Mouse (Mus musculus) urinary bladder, postnatal 14 days (tissue): Measurements from ENCODE around the gene Itm2c.
A peak's percentile ranks its signal among the peaks of the same experiment; 100 is the strongest.

Experiments
- DNase-seq: peaks from one replicate; pipeline ENCODE4 v3.0.0; 2021; ENCODE audit warnings: low spot score

Itm2c gene

DNA sequence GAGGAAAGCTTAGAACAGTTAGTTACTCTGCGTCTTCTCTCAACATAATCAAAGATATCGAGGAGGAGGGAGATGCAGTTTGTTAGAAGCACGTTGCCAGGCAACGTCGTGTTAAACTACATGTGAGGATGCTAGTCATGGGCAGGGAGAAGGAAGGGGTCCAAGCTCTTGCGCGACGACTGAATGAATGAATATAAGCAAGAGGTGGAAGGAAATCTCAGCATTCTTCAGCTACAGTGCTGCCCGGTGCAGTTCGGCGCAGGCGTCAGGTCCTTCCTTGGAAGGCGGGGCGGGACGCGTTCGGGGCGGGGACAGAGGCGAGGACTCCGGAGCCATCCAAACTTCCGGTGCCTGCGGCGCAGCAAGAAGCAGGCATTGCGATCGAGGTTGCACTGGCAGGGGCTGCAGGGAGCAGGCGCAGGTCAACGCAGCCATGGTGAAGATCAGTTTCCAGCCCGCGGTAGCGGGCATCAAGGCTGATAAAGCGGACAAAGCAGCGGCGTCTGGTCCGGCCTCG is at the start of gene Itm2c:
Itm2c (plus strand) TSS at position 51 of the 517 bp plus-strand sequence.
- peak; percentile 94 for DNase-seq

- DNase-seq = no peak
Measured at GRCm38 (mm10) chr1:85844981-85845380, 49.1 kb upstream of the Itm2c start.

DNA sequence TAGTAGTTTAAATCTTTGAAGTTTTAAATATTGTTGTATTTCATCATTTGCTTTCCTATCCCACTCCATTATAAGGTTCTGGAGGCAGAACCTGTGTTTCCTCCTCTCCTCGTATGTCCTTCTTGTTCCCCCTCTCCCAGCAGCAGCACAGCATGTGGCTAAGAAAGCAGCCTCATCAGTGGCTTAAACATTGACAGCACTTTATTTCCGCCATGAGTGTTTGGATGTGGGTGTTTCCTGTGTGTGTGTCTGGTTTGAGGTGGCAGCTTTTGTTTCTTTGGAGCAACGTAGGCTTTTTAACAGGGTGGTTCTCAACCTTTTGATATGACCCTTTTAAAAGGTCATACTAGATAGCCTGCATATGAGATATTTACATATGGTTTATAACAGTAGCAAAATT is 48.6 kb upstream of the Itm2c start:
- no peak for DNase-seq

GRCm38 (mm10) chr1:85849016-85849415 is 45.1 kb upstream of the Itm2c start:
- DNase-seq = no peak

GRCm38 (mm10) chr1:85850851-85851250 is 43.2 kb upstream of the Itm2c start:
- no peak for DNase-seq

GRCm38 (mm10) chr1:85852996-85853689 is 40.9 kb upstream of the Itm2c start:
- peak; percentile 70 for DNase-seq

- no peak for DNase-seq
Measured at GRCm38 (mm10) chr1:85853865-85854264, 40.2 kb upstream of the Itm2c start.

GRCm38 (mm10) chr1:85854475-85854874 is 39.6 kb upstream of the Itm2c start:
- no peak for DNase-seq

DNA sequence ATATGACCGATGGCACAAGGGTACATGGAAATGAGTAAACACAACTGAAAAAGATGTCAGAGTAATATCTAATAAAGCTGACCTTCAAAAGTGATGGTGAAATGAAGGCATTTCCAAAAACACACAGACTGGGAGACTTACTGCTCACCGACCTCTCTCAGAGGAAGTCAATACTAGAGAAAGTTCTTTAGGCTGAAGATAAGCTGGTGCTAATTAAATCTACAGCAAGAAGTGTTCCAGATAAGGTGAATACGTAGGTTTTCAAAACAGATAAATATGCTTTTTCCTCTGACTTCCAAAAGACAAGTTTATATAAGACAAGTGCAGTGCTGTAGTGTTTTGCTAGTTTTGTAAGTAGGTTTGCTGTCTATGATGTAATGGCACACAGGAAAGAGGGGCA is 37.8 kb upstream of the Itm2c start:
- DNase-seq = no peak

- no peak for DNase-seq
Measured at GRCm38 (mm10) chr1:85857261-85857754, 36.8 kb upstream of the Itm2c start.

DNA sequence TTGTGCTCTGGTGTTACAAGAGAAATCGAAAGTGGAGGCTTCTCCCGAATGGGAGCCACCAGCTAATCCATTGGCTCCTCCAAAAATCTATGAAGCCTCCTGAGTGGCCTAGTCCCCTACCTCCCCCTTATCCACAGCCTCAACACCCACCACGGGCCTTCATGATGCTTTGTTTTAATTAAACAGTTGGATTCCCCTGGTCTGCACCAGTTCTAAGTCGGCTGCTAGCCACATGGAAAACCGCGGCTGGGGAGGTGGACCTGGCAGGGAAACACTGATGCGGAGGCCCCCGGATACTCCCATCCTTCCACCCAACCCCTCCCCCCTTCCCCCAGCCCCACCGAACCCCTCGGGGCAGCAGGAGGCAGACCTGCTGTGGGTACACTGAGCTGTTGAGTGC is 29.7 kb upstream of the Itm2c start:
- DNase-seq = peak; percentile 46

DNA sequence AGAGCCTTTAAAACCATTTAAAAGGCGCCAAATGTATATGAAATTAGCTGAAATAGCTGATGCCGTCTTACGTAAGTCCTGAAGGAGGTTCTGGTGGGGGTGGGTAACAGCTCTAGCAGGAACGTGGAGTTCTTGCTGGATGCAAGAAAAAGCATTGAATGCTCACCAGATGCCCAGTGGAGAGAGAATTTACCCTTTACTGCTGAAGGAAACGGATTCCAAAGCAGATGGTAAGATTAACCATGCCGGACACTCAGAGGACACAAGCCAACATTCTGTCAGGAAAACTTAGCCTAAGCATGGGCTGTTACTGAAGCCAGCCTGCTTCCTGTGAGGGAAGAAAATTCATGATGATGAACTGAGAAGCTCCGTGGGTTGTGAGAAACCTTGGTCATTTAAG is 24.1 kb upstream of the Itm2c start:
- no peak for DNase-seq

DNA sequence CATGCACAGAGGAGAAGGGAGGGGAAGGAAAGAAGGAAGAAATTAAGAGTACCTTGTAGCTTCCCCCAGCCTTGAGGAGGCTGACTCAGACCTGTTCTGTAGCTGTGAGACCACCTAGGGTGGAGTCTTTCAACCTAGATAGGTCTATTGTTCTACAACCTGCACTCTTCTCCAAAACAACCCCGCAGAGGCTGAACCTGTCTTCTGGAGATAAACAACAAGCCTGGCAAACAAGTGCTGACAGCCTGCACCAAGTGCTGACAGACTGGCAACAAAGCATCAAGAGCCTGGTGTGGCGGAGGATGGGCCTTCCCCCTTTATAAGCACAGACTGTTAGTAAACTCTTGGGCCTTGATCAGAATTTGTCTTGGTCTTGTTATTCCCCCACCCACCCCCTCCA is 23.5 kb upstream of the Itm2c start:
- no peak for DNase-seq

- no peak for DNase-seq
Measured at GRCm38 (mm10) chr1:85882003-85882402, 12.1 kb upstream of the Itm2c start.

DNA sequence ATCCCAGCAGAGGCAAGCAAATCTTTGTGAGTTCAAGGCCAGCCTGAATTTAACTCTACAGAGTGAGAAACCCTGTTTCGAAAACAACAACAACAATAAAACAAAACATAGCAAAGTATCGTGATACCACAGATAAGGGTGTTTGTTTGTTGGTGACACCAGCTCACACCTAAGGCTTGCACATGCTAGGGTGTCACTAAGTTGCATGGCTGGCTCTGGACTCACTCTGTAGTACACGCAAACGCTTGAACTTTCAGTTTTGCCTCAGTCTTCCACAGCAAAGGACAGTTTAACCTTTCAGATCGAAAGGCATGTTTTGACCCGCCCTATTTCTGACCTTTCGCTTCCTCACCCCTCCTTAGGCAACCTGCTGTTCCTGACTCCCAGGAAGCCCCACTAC is 6.9 kb upstream of the Itm2c start:
- DNase-seq = no peak

DNA sequence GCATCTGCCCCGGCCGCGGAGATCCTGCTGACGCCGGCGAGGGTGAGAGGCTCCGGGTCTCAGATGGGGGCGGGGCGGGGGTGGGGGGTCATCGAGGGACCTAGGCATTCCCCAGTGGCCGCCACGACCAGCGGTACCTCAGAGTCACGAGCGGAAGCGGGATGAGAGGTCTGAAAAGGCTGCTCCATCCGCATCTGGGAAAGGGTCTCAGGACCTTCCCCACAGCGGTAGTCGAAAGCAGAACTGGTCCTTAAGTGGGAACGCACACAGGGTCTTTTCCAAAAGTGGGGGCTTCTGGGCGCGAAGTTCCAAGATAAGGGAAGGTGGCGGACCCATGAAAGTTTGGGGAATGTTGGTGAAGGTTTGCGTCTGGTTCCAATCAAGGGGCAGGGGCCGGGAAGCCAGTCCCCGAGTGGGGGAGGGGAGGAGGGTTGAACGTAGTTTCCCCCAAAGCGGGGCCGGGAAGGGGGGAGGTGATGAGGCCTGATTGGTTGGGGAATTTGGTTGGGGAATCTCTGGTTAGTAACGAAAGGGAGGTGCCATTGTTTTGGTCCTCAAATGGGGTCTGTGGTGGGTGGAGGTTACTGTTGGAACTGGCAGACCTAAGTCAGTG is 773 bp downstream of the Itm2c start:
- peak; percentile 38 for DNase-seq

GRCm38 (mm10) chr1:85895391-85895837 is 1.3 kb downstream of the Itm2c start:
- DNase-seq = peak; percentile 59

DNA sequence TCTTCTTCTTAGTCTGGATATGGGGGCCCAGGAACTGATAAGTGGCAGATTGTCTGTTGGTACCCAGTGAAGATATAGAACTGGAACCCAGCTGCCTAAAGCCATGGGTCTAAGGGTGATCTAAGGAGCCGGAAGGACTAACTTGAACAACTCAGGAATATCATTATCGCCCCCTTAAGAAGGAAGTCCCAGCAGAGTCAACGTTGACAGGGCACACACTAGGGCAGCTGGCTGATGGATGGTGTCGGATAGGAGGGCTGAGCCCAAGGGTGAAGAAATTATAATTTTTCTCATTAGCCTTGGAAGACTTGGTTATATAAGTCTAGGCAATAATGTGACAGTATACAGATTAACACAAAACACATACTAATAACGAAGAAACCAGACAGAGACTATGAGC is 2.0 kb downstream of the Itm2c start:
- DNase-seq = no peak

GRCm38 (mm10) chr1:85896781-85897700 is 3.0 kb downstream of the Itm2c start:
- DNase-seq = peak; percentile 49

- DNase-seq = no peak
Measured at GRCm38 (mm10) chr1:85897901-85898760, 4.0 kb downstream of the Itm2c start.

GRCm38 (mm10) chr1:85898761-85899387 is 4.8 kb downstream of the Itm2c start:
- DNase-seq = no peak
